Mouse (Mus musculus) liver, embryonic 14.5 days (tissue): ENCODE measurements around the gene Tnrc6a.

Source experiments
- CTCF ChIP-seq: IDR thresholded peaks from 2 replicates; pipeline ENCODE4 v1.5.1; 2016; ENCODE audit warnings: antibody characterized with exemption, low read depth, control low read depth
- EP300 ChIP-seq: IDR thresholded peaks from 2 replicates; pipeline ENCODE4 v1.6.1; 2016; ENCODE audit warnings: antibody characterized with exemption, low read depth

GRCm38 (mm10) chr7:123110135-123110534 is 13.6 kb upstream of the Tnrc6a start:
- no peak for TF ChIP-seq CTCF
- no peak for TF ChIP-seq EP300
